12 mouse cellular contexts compared by ENCODE assay signal in the genomic region with DNA sequence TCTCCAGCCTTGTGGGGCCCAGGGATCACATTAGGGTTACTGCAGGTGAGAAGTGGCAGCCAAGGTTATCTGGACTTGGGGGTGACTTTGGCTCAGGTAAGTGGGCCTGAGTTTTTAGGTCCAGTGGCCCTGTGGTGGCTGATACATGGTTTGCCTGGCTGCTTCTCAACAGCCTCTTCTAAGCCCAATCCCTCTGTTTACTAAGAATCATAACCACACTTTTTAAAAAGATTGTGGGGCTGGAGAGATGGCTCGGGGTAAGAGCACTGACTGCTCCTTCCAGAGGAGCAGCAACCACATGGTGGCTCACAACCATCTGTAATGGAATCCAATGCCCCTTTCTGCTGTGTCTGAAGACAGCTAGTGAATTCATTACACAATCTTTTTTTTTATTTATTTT. TPM values are rescaled to one million over a fixed set of nuclear protein-coding genes. Genes with fewer than 3 reads are reported as not detected.
DNase-seq lines count a peak whose midpoint lies in the region; ATAC-seq and TF ChIP-seq lines count a peak whose summit lies in the region.
"Had no signal": no experiment of that assay in that cellular context is flagged by ENCODE, and none has a peak within 500 bp of the region (broad histone marks: within the 10 kb centered on the region; RNA-seq: fewer than 3 reads in every experiment).

No protein-coding gene starts in this region.

- H3K36me3 ChIP-seq in lung, embryonic 14.5 days (ENCODE audit: insufficient read depth): peaks cover 33% of the 10 kb centered on the region
- peaks cover 21% of the 10 kb centered on the region for H3K36me3 ChIP-seq in embryonic facial prominence, embryonic 15.5 days
- peaks cover 28% of the 10 kb centered on the region for H3K36me3 ChIP-seq in neural tube, embryonic 13.5 days

- DNase-seq in embryo, embryonic 10.5 days (ENCODE audit: low spot score): peak; percentile 20
- no peak for DNase-seq in embryo, embryonic 9.5 days (ENCODE audit: extremely low spot score)
- DNase-seq in lung, embryonic 14.5 days: no peak
- DNase-seq in lung, postnatal 25 days (ENCODE audit: low spot score): no peak
- no peak for DNase-seq in urinary bladder, postnatal 25 days (ENCODE audit: low spot score)
- DNase-seq: B cell, adult 2 months; kidney, postnatal 4 days had no signal

- H3K4me2 ChIP-seq in lung, embryonic 14.5 days: no peak overlapping the region; the same call in 1 of the 2 replicates
- no peak overlapping the region for H3K4me2 ChIP-seq in embryonic facial prominence, embryonic 15.5 days (replicated peaks)
- H3K4me2 ChIP-seq in neural tube, embryonic 13.5 days: 0 out of 2 replicates have a peak overlapping the region, but pooled peaks have one; percentile 80

- peak overlapping the region; percentile 96; the same call in 1 of the 2 replicates for H3K27ac ChIP-seq in lung, embryonic 14.5 days (ENCODE audit: low read depth)
- peak overlapping the region; percentile 11; the same call in 1 of the 2 replicates for H3K27ac ChIP-seq in embryonic facial prominence, embryonic 15.5 days (replicated peaks)
- no peak overlapping the region for H3K27ac ChIP-seq in neural tube, embryonic 13.5 days (replicated peaks)
- H3K27ac ChIP-seq: hindbrain, embryonic 14.5 days had no signal

- ATAC-seq in lung, embryonic 14.5 days (ENCODE audit: insufficient read depth): no peak
- no peak for ATAC-seq in embryonic facial prominence, embryonic 15.5 days (ENCODE audit: insufficient number of reproducible peaks, low FRiP score, low TSS enrichment, low read depth)
- no peak for ATAC-seq in neural tube, embryonic 13.5 days (ENCODE audit: low read depth)
- ATAC-seq in frontal cortex, adult (ENCODE audit: low TSS enrichment): no peak
- ATAC-seq: activated CD4-positive, CD25-positive, alpha-beta regulatory T cell, adult 4 months had no signal

- H3K9ac ChIP-seq in lung, embryonic 14.5 days: no peak overlapping the region
- no peak overlapping the region for H3K9ac ChIP-seq in embryonic facial prominence, embryonic 15.5 days
- no peak overlapping the region for H3K9ac ChIP-seq in neural tube, embryonic 13.5 days

- no peak for TF ChIP-seq CTCF in lung, embryonic 14.5 days (IDR thresholded peaks at IDR 0.05; ENCODE audit: low read depth)

- H3K4me1 ChIP-seq in lung, embryonic 14.5 days (ENCODE audit: insufficient read depth): 0 out of 2 replicates have a peak, but pooled peaks cover 4% of the 10 kb centered on the region
- H3K4me1 ChIP-seq in embryonic facial prominence, embryonic 15.5 days: peaks cover 32% of the 10 kb centered on the region
- H3K4me1 ChIP-seq in neural tube, embryonic 13.5 days (replicated peaks): peaks cover 36% of the 10 kb centered on the region

- no peaks in the 10 kb centered on the region for H3K27me3 ChIP-seq in lung, embryonic 14.5 days (ENCODE audit: insufficient read depth, low read length)
- H3K27me3 ChIP-seq in embryonic facial prominence, embryonic 15.5 days: no peaks in the 10 kb centered on the region
- H3K27me3 ChIP-seq in neural tube, embryonic 13.5 days: no peaks in the 10 kb centered on the region

- no peaks in the 10 kb centered on the region for H3K9me3 ChIP-seq in lung, embryonic 14.5 days (ENCODE audit: low read depth, low read length)
- H3K9me3 ChIP-seq in embryonic facial prominence, embryonic 15.5 days (replicated peaks): no peaks in the 10 kb centered on the region
- no peaks in the 10 kb centered on the region for H3K9me3 ChIP-seq in neural tube, embryonic 13.5 days

- peak overlapping the region; percentile 84; the same call in 1 of the 2 replicates for H3K4me3 ChIP-seq in lung, embryonic 14.5 days (ENCODE audit: low read depth, low read length)
- H3K4me3 ChIP-seq in embryonic facial prominence, embryonic 15.5 days (replicated peaks): no peak overlapping the region
- no peak overlapping the region for H3K4me3 ChIP-seq in neural tube, embryonic 13.5 days

- 31% methylated on average over 1 of the region's 1 CpGs for WGBS in lung, embryonic 14.5 days
- WGBS in embryonic facial prominence, embryonic 15.5 days: 61% methylated on average over 1 of the region's 1 CpGs
- 58% methylated on average over 1 of the region's 1 CpGs for WGBS in neural tube, embryonic 13.5 days

RNA-seq across cellular contexts. Expression of gene Znfx1, which starts 3.2 kb away (rescaled TPM):
- 7.0 and 8.9 TPM in 2 replicates for polyA plus RNA-seq in lung, embryonic 14.5 days (2014; fragmentation: Nextera tagmentation; extraction: Ambion mirVana)
- 8.8 and 9.5 TPM in 2 replicates for polyA plus RNA-seq in embryonic facial prominence, embryonic 15.5 days (2015; fragmentation: Nextera tagmentation; extraction: Ambion mirVana)
- polyA plus RNA-seq in neural tube, embryonic 13.5 days (2015; fragmentation: Nextera tagmentation; extraction: Ambion mirVana): 7.9 and 8.0 TPM in 2 replicates

RNA-seq across cellular contexts. Expression of gene Ddx27, which starts 51.0 kb away (rescaled TPM):
- 46.3 and 52.6 TPM in 2 replicates for polyA plus RNA-seq in lung, embryonic 14.5 days (2014; fragmentation: Nextera tagmentation; extraction: Ambion mirVana)
- polyA plus RNA-seq in embryonic facial prominence, embryonic 15.5 days (2015; fragmentation: Nextera tagmentation; extraction: Ambion mirVana): 44.3 and 47.6 TPM in 2 replicates
- polyA plus RNA-seq in neural tube, embryonic 13.5 days (2015; fragmentation: Nextera tagmentation; extraction: Ambion mirVana): 35.5 and 38.5 TPM in 2 replicates
